ENCODE assay signal across 8 mouse cellular contexts in the genomic region with DNA sequence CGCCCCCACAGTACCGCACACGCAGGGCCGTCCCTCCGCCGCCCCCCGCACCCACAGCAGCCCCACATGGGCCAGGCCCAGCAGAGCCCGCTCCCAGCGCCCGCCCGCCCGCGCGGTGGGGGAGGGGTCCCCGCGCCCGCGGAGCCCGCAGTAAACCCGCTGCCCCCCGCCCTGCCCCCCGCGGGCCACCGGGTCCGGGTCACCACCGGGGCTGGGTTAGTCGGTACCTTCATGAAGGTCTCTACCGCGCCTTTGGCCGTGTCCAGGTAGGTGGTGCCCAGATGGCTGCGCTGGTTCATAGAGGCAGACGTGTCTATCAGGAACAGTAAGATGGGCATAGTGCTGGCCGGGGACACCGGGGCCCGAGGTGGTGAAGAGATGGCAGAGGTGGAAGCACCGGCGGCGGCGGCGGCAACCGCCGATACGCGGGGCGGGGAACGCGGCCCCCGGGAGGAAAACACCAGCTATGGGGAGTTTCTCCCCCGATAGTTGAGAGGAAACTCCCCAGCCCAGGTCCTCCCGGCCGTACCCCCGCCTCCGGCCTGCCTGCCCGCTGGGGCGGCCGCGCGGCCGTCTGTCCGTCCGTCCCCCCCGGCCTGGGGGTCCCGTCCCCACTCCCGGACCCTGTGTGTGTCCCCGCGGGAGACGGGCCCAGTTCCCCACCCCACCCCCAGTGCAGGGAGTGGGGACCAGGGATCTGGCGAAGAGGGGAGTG. TPM values are rescaled to one million over a fixed set of nuclear protein-coding genes. Genes with fewer than 3 reads are reported as not detected.
DNase-seq lines count a peak whose midpoint lies in the region; ATAC-seq and TF ChIP-seq lines count a peak whose summit lies in the region.

No protein-coding gene starts in this region.

- no peaks in the 10 kb centered on the region for H3K9me3 ChIP-seq in MEL (replicated peaks; ENCODE audit: insufficient read depth, low read length)
- no peaks in the 10 kb centered on the region for H3K9me3 ChIP-seq in hindbrain, embryonic 11.5 days (ENCODE audit: control insufficient read depth, low read length)
- no peaks in the 10 kb centered on the region for H3K9me3 ChIP-seq in lung, postnatal 0 days (ENCODE audit: low read length)

- H3K4me2 ChIP-seq in hindbrain, embryonic 11.5 days (replicated peaks; ENCODE audit: low read depth, low read length) = peak overlapping the region; percentile 73
- H3K4me2 ChIP-seq in lung, postnatal 0 days (replicated peaks; ENCODE audit: low read depth, low read length) = peak overlapping the region; percentile 93

- peak in 1 of 2 experiments; percentile 9; a peak in 1 of 4 replicates for TF ChIP-seq POLR2A in MEL (IDR thresholded peaks at IDR 0.05; ENCODE audit: control insufficient read depth in 1 of 2, insufficient read depth in 1 of 2, low read depth in 1 of 2, low read length in 2 of 2, poor library complexity in 1 of 2)

- H3K27ac ChIP-seq in MEL (ENCODE audit: control insufficient read depth, low read depth, low read length) = peak overlapping the region; percentile 90
- H3K27ac ChIP-seq in hindbrain, embryonic 11.5 days (ENCODE audit: low read depth, low read length) = peak overlapping the region; percentile 95
- H3K27ac ChIP-seq in lung, postnatal 0 days (ENCODE audit: low read length) = peak overlapping the region; percentile 100

- TF ChIP-seq CTCF in MEL (IDR thresholded peaks at IDR 0.05 in 2 of 3, conservative IDR thresholded peaks at IDR 0.05 in 1 of 3; ENCODE audit: control insufficient read depth in 1 of 3, insufficient read depth in 1 of 3, low read depth in 2 of 3, low read length in 3 of 3, poor library complexity in 1 of 3, severe bottlenecking in 1 of 3) = no peak
- TF ChIP-seq CTCF in lung, postnatal 0 days (IDR thresholded peaks at IDR 0.05) = no peak

- no peak for TF ChIP-seq RAD21 in MEL (IDR thresholded peaks at IDR 0.05; ENCODE audit: low read depth, low read length)

- peak overlapping the region; percentile 72 to 85 for H3K4me3 ChIP-seq in MEL (ENCODE audit: control insufficient read depth in 1 of 2, insufficient read depth in 1 of 2, low read depth in 2 of 2, low read length in 2 of 2)
- peak overlapping the region; percentile 76 for H3K4me3 ChIP-seq in hindbrain, embryonic 11.5 days (ENCODE audit: low read depth, low read length)
- peak overlapping the region; percentile 97 for H3K4me3 ChIP-seq in lung, postnatal 0 days (ENCODE audit: low read depth, low read length)

- H3K27me3 ChIP-seq in MEL (ENCODE audit: control insufficient read depth in 1 of 2, insufficient read depth in 2 of 2, low read length in 2 of 2) = no peaks in the 10 kb centered on the region
- no peaks in the 10 kb centered on the region for H3K27me3 ChIP-seq in hindbrain, embryonic 11.5 days (ENCODE audit: control insufficient read depth, insufficient read depth, low read length)
- H3K27me3 ChIP-seq in lung, postnatal 0 days (replicated peaks; ENCODE audit: insufficient read depth, low read length) = no peaks in the 10 kb centered on the region

- peaks cover 9 to 18% of the 10 kb centered on the region in 2 experiments for H3K4me1 ChIP-seq in MEL (ENCODE audit: control insufficient read depth in 1 of 2, insufficient read depth in 2 of 2, low read length in 2 of 2)
- H3K4me1 ChIP-seq in hindbrain, embryonic 11.5 days (replicated peaks; ENCODE audit: control insufficient read depth, insufficient read depth, low read length) = no peaks in the 10 kb centered on the region
- H3K4me1 ChIP-seq in lung, postnatal 0 days (ENCODE audit: insufficient read depth, low read depth, low read length) = peaks cover 5% of the 10 kb centered on the region; the same call in 1 of the 2 replicates

- peaks cover 4 to 38% of the 10 kb centered on the region in 2 experiments for H3K36me3 ChIP-seq in MEL (ENCODE audit: control insufficient read depth in 1 of 2, insufficient read depth in 2 of 2, low read length in 2 of 2)
- H3K36me3 ChIP-seq in hindbrain, embryonic 11.5 days (ENCODE audit: control insufficient read depth, insufficient read depth, low read length) = no peaks in the 10 kb centered on the region
- H3K36me3 ChIP-seq in lung, postnatal 0 days (ENCODE audit: insufficient read depth, low read length) = 0 out of 2 replicates have a peak, but pooled peaks cover 6% of the 10 kb centered on the region

- peak; percentile 62 for DNase-seq in MEL (ENCODE audit: low read depth, low spot score)
- DNase-seq in cerebellum, adult 9-10 months = peak; percentile 84
- DNase-seq in frontal cortex, postnatal 10 days (ENCODE audit: low spot score in 2 of 2) = peak; percentile 67 to 71
- DNase-seq in hindbrain, embryonic 11.5 days (ENCODE audit: low spot score) = peak; percentile 70
- DNase-seq in layer of hippocampus, adult 9-11 months = peak; percentile 71
- no peak for DNase-seq in lung, postnatal 0 days (ENCODE audit: low spot score)
- peak; percentile 46 to 59 for DNase-seq in right cerebral cortex, adult 2 months (ENCODE audit: low spot score in 2 of 2)
- peak; percentile 52 for DNase-seq in urinary bladder, postnatal 25 days (ENCODE audit: low spot score)

- ATAC-seq in hindbrain, embryonic 11.5 days (ENCODE audit: low FRiP score) = peak; percentile 58
- ATAC-seq in lung, postnatal 0 days = peak; percentile 15

- peak overlapping the region; percentile 98 for H3K9ac ChIP-seq in MEL (ENCODE audit: control insufficient read depth, low read depth, low read length, poor library complexity, severe bottlenecking)
- peak overlapping the region; percentile 89 for H3K9ac ChIP-seq in hindbrain, embryonic 11.5 days (ENCODE audit: low read depth, low read length)
- H3K9ac ChIP-seq in lung, postnatal 0 days (replicated peaks; ENCODE audit: low read depth) = peak overlapping the region; percentile 99

- TF ChIP-seq EP300 in MEL (IDR thresholded peaks at IDR 0.05; ENCODE audit: low read depth in 1 of 2, low read length in 2 of 2) = no peak
- no peak for TF ChIP-seq EP300 in lung, postnatal 0 days (IDR thresholded peaks at IDR 0.05)

- peaks cover 21% of the 10 kb centered on the region for H3K79me2 ChIP-seq in MEL (ENCODE audit: control insufficient read depth, insufficient read depth, low read length, poor library complexity)

- WGBS in hindbrain, embryonic 11.5 days = under 1% methylated on average over 52 of the region's 68 CpGs
- 0% methylated on average over 50 of the region's 68 CpGs for WGBS in lung, postnatal 0 days

TF ChIP-seq in MEL, 35 proteins besides CTCF, POLR2A, EP300 and RAD21:
- TF ChIP-seq TCF12 (IDR thresholded peaks at IDR 0.05; ENCODE audit: low read depth, low read length) = 0 out of 2 replicates have a peak, but pooled peaks have one; percentile 23
- TF ChIP-seq CHD1 (IDR thresholded peaks at IDR 0.05; ENCODE audit: low read depth, low read length) = peak; percentile 88; the same call in 1 of the 2 replicates
- no peak for TF ChIP-seq USF1 (IDR thresholded peaks at IDR 0.05; ENCODE audit: low read depth, low read length)
- TF ChIP-seq HCFC1 (IDR thresholded peaks at IDR 0.05; ENCODE audit: low read depth, low read length) = no peak
- TF ChIP-seq USF2 (IDR thresholded peaks at IDR 0.05; ENCODE audit: borderline replicate concordance in 1 of 2, insufficient read depth in 1 of 2, low read depth in 1 of 2, low read length in 2 of 2) = no peak
- TF ChIP-seq ZMIZ1 (IDR thresholded peaks at IDR 0.05; ENCODE audit: low read depth, low read length) = no peak
- no peak; the same call in 1 of the 2 replicates for TF ChIP-seq POLR2AphosphoS5 (IDR thresholded peaks at IDR 0.05; ENCODE audit: borderline replicate concordance, low read depth, low read length)

RNA-seq across cellular contexts. Expression of gene Ints6, which starts 0.5 kb away (rescaled TPM):
- 29.1 and 31.0 TPM in 2 replicates for total RNA-seq in MEL (2012; rRNA removed)
- polyA plus RNA-seq in MEL (2012; ENCODE audit: insufficient read depth in 1 of 2, insufficient read length in 2 of 2, low read depth in 1 of 2, low replicate concordance in 2 of 2, missing spikeins in 1 of 2) = 100 to 1,000 TPM in 1 of 2 experiments, 10 to 100 TPM in 1; 27.4 to 150 TPM
- 24.5 and 24.8 TPM in 2 replicates for polyA plus RNA-seq in hindbrain, embryonic 11.5 days (2014; fragmentation: Nextera tagmentation; extraction: Ambion mirVana)
- polyA plus RNA-seq in lung, postnatal 0 days (2015; fragmentation: Nextera tagmentation; extraction: Ambion mirVana) = 9.8 and 11.5 TPM in 2 replicates
